Mouse (Mus musculus) stomach, postnatal 0 days (tissue): Measurements from ENCODE around the gene Dnajb3. TPM values are rescaled to one million over a fixed set of nuclear protein-coding genes. Genes with fewer than 3 reads are reported as not detected.

Experiments
- ATAC-seq: fragments of 200-750 bp; cut with Nextera tagmentation; 2 replicates; pipeline ENCODE4 v1.8.0; 2017; ENCODE audit not compliant: low FRiP score, low TSS enrichment
- DNase-seq: peaks from one replicate; pipeline ENCODE4 v3.0.0-alpha.2; 2016; ENCODE audit warnings: low spot score
- H3K27ac ChIP-seq: fragments of 300-500 bp; sonication (generic); replicated peaks from 2 replicates; pipeline ENCODE4 v1.5.1; 2014; ENCODE audit warnings: mild to moderate bottlenecking, control low read depth
- H3K27me3 ChIP-seq: fragments of 300-500 bp; sonication (generic); 2 replicates; pipeline ENCODE4 v1.6.1; 2014; ENCODE audit warnings: low read length; ENCODE audit not compliant: control insufficient read depth, insufficient read depth
- H3K36me3 ChIP-seq: fragments of 300-500 bp; sonication (generic); 2 replicates; pipeline ENCODE4 v1.6.1; 2014; ENCODE audit warnings: low read length, mixed read lengths; ENCODE audit not compliant: control insufficient read depth, insufficient read depth
- H3K4me1 ChIP-seq: fragments of 300-500 bp; sonication (generic); replicated peaks from 2 replicates; pipeline ENCODE4 v1.6.1; 2014; ENCODE audit warnings: antibody characterized with exemption; ENCODE audit not compliant: control insufficient read depth, insufficient read depth
- H3K4me2 ChIP-seq: fragments of 300-500 bp; sonication (generic); replicated peaks from 2 replicates; pipeline ENCODE4 v1.6.1; 2014; ENCODE audit warnings: low read depth, mild to moderate bottlenecking, control low read depth, moderate library complexity
- H3K4me3 ChIP-seq: fragments of 300-500 bp; sonication (generic); 2 replicates; pipeline ENCODE4 v1.5.1; 2014; ENCODE audit warnings: low read depth, low read length, control low read depth
- H3K9ac ChIP-seq: fragments of 300-500 bp; sonication (generic); 2 replicates; pipeline ENCODE4 v1.6.1; 2014; ENCODE audit warnings: mild to moderate bottlenecking, low read length, control low read depth, mixed read lengths
- H3K9me3 ChIP-seq: fragments of 300-500 bp; sonication (generic); 2 replicates; pipeline ENCODE4 v1.6.1; 2016; ENCODE audit warnings: low read length; ENCODE audit not compliant: control insufficient read depth
- CTCF ChIP-seq: IDR thresholded peaks from 2 replicates; pipeline ENCODE4 v1.5.1; 2016; ENCODE audit warnings: antibody characterized with exemption, low read depth, mild to moderate bottlenecking, moderate library complexity
- EP300 ChIP-seq: optimal IDR thresholded peaks from 2 replicates; pipeline ENCODE3; 2016; ENCODE audit warnings: antibody characterized with exemption
- WGBS: fragments of 180-500 bp; shearing (Covaris S2); extraction: QIAGEN DNeasy Blood & Tissue Kit; methylation state at CpG from one replicate; pipeline ENCODE4 v1.1.7; 2014; 5-methylcytosine and 5-hydroxymethylcytosine counted together
- polyA plus RNA-seq: library from polyadenylated mRNA; unstranded; fragments of >200 nt; fragmentation: Nextera tagmentation; extraction: Ambion mirVana; gene quantifications from 2 replicates; pipeline ENCODE4 v1.2.1, GENCODE M21; 2015

The Dnajb3 gene
- polyA plus RNA-seq, 1 experiment from 2014 or later: 7.2 TPM

GRCm38 (mm10) chr1:88240072-88240471 lies 34.5 kb upstream of the Dnajb3 start:
- TF ChIP-seq CTCF (no peak), EP300 (no peak)
- H3K4me2 ChIP-seq: no peak overlapping the region
- H3K4me3 ChIP-seq: no peak overlapping the region
- H3K9ac ChIP-seq: no peak overlapping the region
- H3K9me3 ChIP-seq: peaks cover 66% of the 10 kb centered on the region
- no peak for DNase-seq
- H3K27me3 ChIP-seq: no peaks in the 10 kb centered on the region; the same call in 1 of the 2 replicates
- ATAC-seq: no peak
- H3K4me1 ChIP-seq: no peaks in the 10 kb centered on the region
- WGBS: 72% methylated on average over 5 of the region's 5 CpGs
- no peak overlapping the region for H3K27ac ChIP-seq
- H3K36me3 ChIP-seq: no peaks in the 10 kb centered on the region

GRCm38 (mm10) chr1:88238771-88239170 lies 33.2 kb upstream of the Dnajb3 start:
- H3K27me3 ChIP-seq: no peaks in the 10 kb centered on the region; the same call in 1 of the 2 replicates
- 72% methylated on average over 6 of the region's 6 CpGs for WGBS
- peaks cover 69% of the 10 kb centered on the region for H3K9me3 ChIP-seq
- no peak overlapping the region for H3K9ac ChIP-seq
- H3K4me1 ChIP-seq: no peaks in the 10 kb centered on the region
- H3K4me3 ChIP-seq: no peak overlapping the region
- no peak for TF ChIP-seq EP300
- no peak for TF ChIP-seq CTCF
- H3K27ac ChIP-seq: no peak overlapping the region
- DNase-seq (no peak), ATAC-seq (0 out of 2 replicates have a peak, but pooled peaks have one; percentile 4)
- no peaks in the 10 kb centered on the region for H3K36me3 ChIP-seq
- no peak overlapping the region for H3K4me2 ChIP-seq

DNA sequence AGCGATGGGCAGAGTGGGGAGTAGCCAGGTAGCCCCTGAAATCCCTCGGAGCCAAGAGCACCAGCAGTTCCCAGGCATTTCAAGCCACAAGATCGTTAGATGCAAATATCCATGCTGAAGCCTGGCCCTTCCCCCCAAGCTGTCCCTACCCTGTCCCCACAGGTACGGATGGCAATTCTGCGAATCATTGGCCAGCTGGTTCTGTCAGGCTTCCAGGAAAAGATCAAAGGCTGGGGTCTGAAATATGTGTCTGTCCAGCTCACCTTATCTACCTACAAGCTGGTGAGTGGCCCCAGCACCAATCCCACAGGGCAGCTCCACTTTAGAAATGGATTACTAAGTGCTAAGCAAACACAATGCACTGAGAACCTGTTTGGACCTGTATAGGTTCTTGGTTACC lies 31.7 kb upstream of the Dnajb3 start:
- TF ChIP-seq EP300: no peak
- no peak for TF ChIP-seq CTCF
- H3K9me3 ChIP-seq: peaks cover 70% of the 10 kb centered on the region
- 71% methylated on average over 5 of the region's 5 CpGs for WGBS

GRCm38 (mm10) chr1:88235894-88236415 lies 30.4 kb upstream of the Dnajb3 start:
- Histone ChIP-seq H3K9me3 (peaks cover 69% of the 10 kb centered on the region), H3K27ac (no peak overlapping the region), H3K9ac (no peak overlapping the region), H3K36me3 (no peaks in the 10 kb centered on the region), H3K27me3 (no peaks in the 10 kb centered on the region; the same call in 1 of the 2 replicates), H3K4me2 (no peak overlapping the region), H3K4me3 (no peak overlapping the region), H3K4me1 (no peaks in the 10 kb centered on the region)
- WGBS: 57% methylated on average over 4 of the region's 4 CpGs
- ATAC-seq (no peak), DNase-seq (no peak)
- TF ChIP-seq CTCF (no peak), EP300 (no peak)

More for the DNA sequence above, 31.7 kb upstream of the Dnajb3 start:
- no peaks in the 10 kb centered on the region for H3K36me3 ChIP-seq
- no peak overlapping the region for H3K4me2 ChIP-seq
- ATAC-seq (peak; percentile 33), DNase-seq (no peak)
- no peak overlapping the region for H3K9ac ChIP-seq
- H3K4me3 ChIP-seq: no peak overlapping the region
- H3K27ac ChIP-seq: no peak overlapping the region
- no peaks in the 10 kb centered on the region; the same call in 1 of the 2 replicates for H3K27me3 ChIP-seq
- no peaks in the 10 kb centered on the region for H3K4me1 ChIP-seq

DNA sequence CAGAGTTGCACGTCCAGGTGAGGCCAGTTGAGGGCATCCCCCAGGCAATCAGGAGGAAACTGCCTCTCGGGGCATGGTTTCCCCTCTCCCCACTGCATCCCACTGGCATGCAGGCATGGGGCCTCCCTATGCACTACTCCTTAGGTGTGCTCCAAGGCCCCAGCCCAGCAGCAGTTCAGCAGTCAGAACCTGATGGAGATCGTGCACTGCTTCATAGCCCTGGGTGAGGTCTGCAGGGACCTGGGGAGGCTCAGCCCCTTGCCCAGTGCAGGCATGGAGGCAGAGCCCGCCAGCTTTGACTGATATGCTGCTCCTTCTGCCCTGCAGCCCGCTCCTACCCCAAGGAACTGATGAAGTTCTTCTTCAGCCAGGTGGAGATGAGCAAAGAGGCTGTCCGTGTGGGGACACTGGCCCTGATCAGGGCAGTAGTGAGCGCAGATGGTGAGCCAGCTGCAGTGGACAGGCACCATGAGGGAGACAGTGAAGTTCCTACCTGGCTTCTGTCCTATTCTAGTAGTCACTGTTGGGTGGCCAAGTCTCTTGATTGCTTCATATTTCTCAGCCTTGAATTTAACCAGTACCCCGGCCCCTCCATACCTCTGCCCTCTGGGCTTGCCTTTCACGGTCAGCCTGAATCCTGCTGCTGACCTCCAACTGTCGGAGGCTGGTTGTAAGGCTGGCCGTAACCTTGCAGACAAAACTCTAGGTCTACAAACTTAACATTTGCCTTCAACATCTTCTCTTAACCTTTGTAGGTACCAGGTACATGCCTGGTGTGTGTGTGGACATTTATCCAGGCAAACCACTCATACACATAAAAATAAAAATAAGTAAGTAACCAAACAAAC lies 29.7 kb upstream of the Dnajb3 start:
- no peaks in the 10 kb centered on the region for H3K36me3 ChIP-seq
- H3K4me3 ChIP-seq: no peak overlapping the region
- no peak overlapping the region for H3K27ac ChIP-seq
- no peak overlapping the region for H3K4me2 ChIP-seq
- H3K9me3 ChIP-seq: peaks cover 66% of the 10 kb centered on the region
- no peaks in the 10 kb centered on the region; the same call in 1 of the 2 replicates for H3K27me3 ChIP-seq
- 60% methylated on average over 11 of the region's 11 CpGs for WGBS
- DNase-seq (no peak), ATAC-seq (no peak)
- H3K9ac ChIP-seq: no peak overlapping the region
- no peaks in the 10 kb centered on the region for H3K4me1 ChIP-seq
- TF ChIP-seq EP300 (no peak), CTCF (no peak)

DNA sequence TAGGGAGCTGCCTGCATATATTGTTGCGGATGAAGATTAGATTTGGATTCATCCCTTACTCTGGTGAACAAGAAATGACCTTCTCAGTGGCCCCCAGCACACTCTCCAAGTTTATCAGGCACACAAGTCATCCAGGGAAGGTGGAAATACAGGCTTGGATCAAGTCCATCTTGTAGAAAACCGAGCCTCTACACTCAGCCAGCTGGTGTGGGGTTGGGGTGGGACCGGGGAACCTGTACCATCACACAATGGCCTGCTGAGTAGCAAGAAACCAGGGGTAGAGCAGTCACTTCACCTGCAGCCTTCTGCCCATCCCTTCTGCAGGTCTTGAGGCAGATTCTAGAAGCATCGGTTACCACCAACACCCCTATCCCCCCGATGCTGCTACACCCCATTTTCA lies 29.1 kb upstream of the Dnajb3 start:
- H3K4me2 ChIP-seq: no peak overlapping the region
- DNase-seq (no peak), ATAC-seq (no peak)
- 40% methylated on average over 5 of the region's 5 CpGs for WGBS
- no peak for TF ChIP-seq EP300
- no peak for TF ChIP-seq CTCF
- no peak overlapping the region for H3K4me3 ChIP-seq
- peaks cover 64% of the 10 kb centered on the region for H3K9me3 ChIP-seq
- H3K4me1 ChIP-seq: no peaks in the 10 kb centered on the region
- no peaks in the 10 kb centered on the region; the same call in 1 of the 2 replicates for H3K27me3 ChIP-seq
- H3K27ac ChIP-seq: no peak overlapping the region
- no peak overlapping the region for H3K9ac ChIP-seq
- no peaks in the 10 kb centered on the region for H3K36me3 ChIP-seq
